Mouse (Mus musculus) neural tube, embryonic 13.5 days (tissue): ENCODE data around the gene Kat2a. TPM values are rescaled to one million over a fixed set of nuclear protein-coding genes. Genes with fewer than 3 reads are reported as not detected.

Experiments used
- ATAC-seq: fragments of 200-750 bp; cut with Nextera tagmentation; 2 replicates; pipeline ENCODE4 v1.8.0; 2017; ENCODE audit warnings: low read depth, mild to moderate bottlenecking, moderate TSS enrichment, moderate library complexity
- H3K27ac ChIP-seq: fragments of 300-500 bp; sonication (generic); replicated peaks from 2 replicates; pipeline ENCODE4 v1.5.1; 2015; ENCODE audit warnings: moderate library complexity, mild to moderate bottlenecking, inconsistent platforms
- H3K27me3 ChIP-seq: fragments of 300-500 bp; sonication (generic); 2 replicates; pipeline ENCODE4 v1.6.1; 2015; ENCODE audit warnings: mild to moderate bottlenecking, inconsistent platforms
- H3K36me3 ChIP-seq: fragments of 300-500 bp; sonication (generic); 2 replicates; pipeline ENCODE4 v1.6.1; 2015; ENCODE audit warnings: mild to moderate bottlenecking, inconsistent platforms
- H3K4me1 ChIP-seq: fragments of 300-500 bp; sonication (generic); replicated peaks from 2 replicates; pipeline ENCODE4 v1.6.1; 2015; ENCODE audit warnings: inconsistent platforms
- H3K4me2 ChIP-seq: fragments of 300-500 bp; sonication (generic); 2 replicates; pipeline ENCODE4 v1.6.1; 2015; ENCODE audit warnings: inconsistent platforms, mild to moderate bottlenecking, moderate library complexity
- H3K4me3 ChIP-seq: fragments of 300-500 bp; sonication (generic); 2 replicates; pipeline ENCODE4 v1.5.1; 2015; ENCODE audit warnings: mild to moderate bottlenecking, inconsistent platforms
- H3K9ac ChIP-seq: fragments of 300-500 bp; sonication (generic); 2 replicates; pipeline ENCODE4 v1.6.1; 2015; ENCODE audit warnings: moderate library complexity, mild to moderate bottlenecking, inconsistent platforms
- H3K9me3 ChIP-seq: fragments of 300-500 bp; sonication (generic); 2 replicates; pipeline ENCODE4 v1.6.1; 2016; ENCODE audit warnings: inconsistent platforms
- WGBS: fragments of 180-500 bp; shearing (Covaris S2); methylation state at CpG from one replicate; pipeline ENCODE4 v1.1.7; 2015; 5-methylcytosine and 5-hydroxymethylcytosine counted together
- polyA plus RNA-seq: library from polyadenylated mRNA; unstranded; fragments of >200 nt; fragmentation: Nextera tagmentation; extraction: Ambion mirVana; gene quantifications from 2 replicates; pipeline ENCODE4 v1.2.1, GENCODE M21; 2015

Gene Kat2a
- polyA plus RNA-seq, 1 experiment from 2014 or later = 54.7 TPM

DNA sequence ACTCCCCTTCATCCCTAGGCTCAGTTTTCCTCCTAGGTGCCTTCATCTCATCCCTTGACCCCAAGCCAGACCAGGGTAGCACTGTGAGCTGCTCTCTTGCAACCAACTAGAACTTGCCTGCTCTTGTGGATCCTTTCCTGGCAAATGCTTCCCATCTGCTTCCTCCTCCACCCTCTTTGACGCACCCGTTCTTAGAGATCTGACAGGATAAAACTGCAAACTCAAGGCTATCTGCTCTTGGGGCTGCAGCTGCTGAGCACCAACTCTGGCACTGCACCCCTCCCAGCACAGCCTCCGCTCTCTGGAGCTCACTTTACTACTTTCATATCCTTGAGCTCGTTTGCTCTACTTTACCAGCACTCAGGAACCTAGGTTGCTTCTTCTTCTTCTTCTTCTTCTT is 36.4 kb upstream of the Kat2a start:
- Histone ChIP-seq H3K4me3 (no peak overlapping the region), H3K27ac (no peak overlapping the region), H3K27me3 (peaks cover 28% of the 10 kb centered on the region), H3K4me1 (peaks cover 4% of the 10 kb centered on the region; the same call in 1 of the 2 replicates), H3K36me3 (peaks cover 13% of the 10 kb centered on the region; the same call in 1 of the 2 replicates), H3K9me3 (no peaks in the 10 kb centered on the region), H3K9ac (no peak overlapping the region), H3K4me2 (no peak overlapping the region)
- 81% methylated on average over 4 of the region's 4 CpGs for WGBS
- ATAC-seq = no peak

DNA sequence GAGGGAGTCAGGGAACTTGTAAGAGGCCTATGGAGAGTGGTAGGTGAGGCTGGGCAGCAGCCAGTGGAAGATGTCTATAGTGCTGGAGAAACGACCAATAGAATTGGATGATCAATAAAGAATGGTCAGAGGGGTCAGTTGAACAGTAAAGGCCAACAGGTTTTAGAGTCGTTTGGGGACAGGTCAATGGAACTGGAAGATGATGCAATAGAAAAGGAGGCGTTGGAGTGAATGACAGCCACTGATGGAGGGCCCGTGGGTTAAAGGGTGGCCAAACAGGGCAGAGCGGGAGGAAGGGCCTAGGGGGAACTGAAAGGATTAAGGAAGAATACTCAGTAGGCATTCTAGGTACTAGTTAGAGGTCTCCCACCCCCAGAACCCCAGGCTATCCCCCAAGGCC is 34.8 kb upstream of the Kat2a start:
- WGBS = 61% methylated on average over 5 of the region's 5 CpGs
- no peak overlapping the region for H3K4me2 ChIP-seq
- H3K9me3 ChIP-seq = no peaks in the 10 kb centered on the region
- no peak for ATAC-seq
- no peak overlapping the region for H3K4me3 ChIP-seq
- peaks cover 27% of the 10 kb centered on the region for H3K27me3 ChIP-seq
- peaks cover 2% of the 10 kb centered on the region; the same call in 1 of the 2 replicates for H3K4me1 ChIP-seq
- no peak overlapping the region for H3K27ac ChIP-seq
- peaks cover 13% of the 10 kb centered on the region; the same call in 1 of the 2 replicates for H3K36me3 ChIP-seq
- no peak overlapping the region for H3K9ac ChIP-seq

DNA sequence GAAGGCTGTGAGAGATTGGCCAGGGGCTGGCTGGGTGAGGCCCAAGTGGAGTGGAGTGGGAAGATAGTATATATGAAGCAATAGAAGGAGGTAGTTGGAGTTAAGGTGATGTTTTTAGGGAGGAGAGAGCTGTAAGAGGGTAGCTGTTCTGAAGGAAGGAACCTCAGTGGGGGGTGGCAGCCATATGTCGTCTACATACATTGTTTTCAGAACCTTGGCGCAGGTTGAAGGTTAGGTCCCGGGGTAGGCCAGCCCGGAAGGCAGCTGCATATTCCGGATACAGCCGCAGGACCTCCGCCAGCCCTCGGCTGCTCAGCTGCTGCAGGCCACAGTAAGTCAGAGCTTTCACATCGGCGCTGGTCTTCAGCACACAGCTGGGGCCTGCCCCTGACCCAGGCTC is 34.3 kb upstream of the Kat2a start:
- 82% methylated on average over 10 of the region's 10 CpGs for WGBS
- H3K4me2 ChIP-seq = no peak overlapping the region
- H3K4me3 ChIP-seq = no peak overlapping the region
- no peak for ATAC-seq
- peaks cover 16% of the 10 kb centered on the region for H3K36me3 ChIP-seq
- peaks cover 25% of the 10 kb centered on the region for H3K27me3 ChIP-seq
- no peak overlapping the region for H3K9ac ChIP-seq
- H3K9me3 ChIP-seq = no peaks in the 10 kb centered on the region
- H3K4me1 ChIP-seq = no peaks in the 10 kb centered on the region; the same call in 1 of the 2 replicates
- H3K27ac ChIP-seq = no peak overlapping the region

DNA sequence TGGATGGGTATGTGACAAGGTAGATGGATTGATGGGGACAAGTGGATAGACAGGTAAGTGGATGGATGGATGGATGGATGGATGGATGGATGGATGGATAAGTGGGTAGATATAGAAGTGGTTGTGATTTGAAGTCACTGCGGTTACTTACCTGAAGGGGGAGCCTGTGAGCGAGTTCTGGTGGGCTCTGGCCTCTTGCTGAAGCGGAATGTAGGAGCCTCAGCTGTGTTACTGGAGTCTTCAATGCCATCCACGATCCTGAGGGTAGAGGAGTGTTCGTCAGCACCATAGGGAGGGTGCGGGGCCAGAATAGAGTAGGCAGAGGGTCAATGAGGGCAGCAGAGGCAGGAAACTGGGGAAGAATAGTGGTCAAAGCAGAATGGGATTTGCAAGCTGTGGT is 32.8 kb upstream of the Kat2a start:
- Histone ChIP-seq H3K27ac (no peak overlapping the region), H3K36me3 (peaks cover 20% of the 10 kb centered on the region), H3K9me3 (no peaks in the 10 kb centered on the region), H3K4me1 (no peaks in the 10 kb centered on the region; the same call in 1 of the 2 replicates), H3K4me3 (no peak overlapping the region), H3K4me2 (no peak overlapping the region), H3K27me3 (peaks cover 26% of the 10 kb centered on the region), H3K9ac (0 out of 2 replicates have a peak overlapping the region, but pooled peaks have one; percentile 47)
- WGBS = 17% methylated on average over 6 of the region's 6 CpGs
- ATAC-seq = no peak

GRCm38 (mm10) chr11:100741348-100741747 is 29.1 kb upstream of the Kat2a start:
- no peak for ATAC-seq
- WGBS = 77% methylated on average over 6 of the region's 6 CpGs
- Histone ChIP-seq H3K4me3 (no peak overlapping the region), H3K36me3 (peaks cover 11% of the 10 kb centered on the region; the same call in 1 of the 2 replicates), H3K4me1 (peaks cover 17% of the 10 kb centered on the region), H3K27ac (no peak overlapping the region), H3K27me3 (peaks cover 5% of the 10 kb centered on the region; the same call in 1 of the 2 replicates), H3K9ac (no peak overlapping the region), H3K9me3 (no peaks in the 10 kb centered on the region), H3K4me2 (no peak overlapping the region)

DNA sequence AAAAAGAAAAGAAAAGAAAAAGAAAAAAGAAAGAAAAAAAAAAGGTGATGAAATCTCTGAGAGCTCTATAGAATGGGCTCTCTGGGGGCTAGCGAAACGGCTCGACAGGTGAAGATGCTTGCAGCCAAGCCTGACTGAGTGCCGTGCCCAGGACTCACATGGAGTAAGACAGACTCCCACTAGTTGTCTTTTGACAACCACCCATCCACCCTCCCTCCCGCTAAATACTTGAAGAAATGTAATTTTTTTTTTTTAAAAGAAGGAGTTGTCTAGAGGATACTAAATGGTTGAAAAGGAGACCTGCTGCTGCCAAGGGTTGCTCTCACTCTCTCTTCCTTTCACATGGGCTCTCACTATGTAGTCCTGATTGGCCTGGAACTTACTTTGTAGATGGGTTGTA is 26.5 kb upstream of the Kat2a start:
- peaks cover 14% of the 10 kb centered on the region; the same call in 1 of the 2 replicates for H3K36me3 ChIP-seq
- peak overlapping the region; percentile 76 for H3K9ac ChIP-seq
- peak overlapping the region; percentile 64 for H3K4me2 ChIP-seq
- H3K9me3 ChIP-seq = no peaks in the 10 kb centered on the region
- peak overlapping the region; percentile 83 for H3K27ac ChIP-seq
- peaks cover 5% of the 10 kb centered on the region; the same call in 1 of the 2 replicates for H3K27me3 ChIP-seq
- ATAC-seq = peak; percentile 20; the same call in 1 of the 2 replicates
- peak overlapping the region; percentile 99 for H3K4me3 ChIP-seq
- peaks cover 25% of the 10 kb centered on the region for H3K4me1 ChIP-seq
- 14% methylated on average over 5 of the region's 5 CpGs for WGBS

DNA sequence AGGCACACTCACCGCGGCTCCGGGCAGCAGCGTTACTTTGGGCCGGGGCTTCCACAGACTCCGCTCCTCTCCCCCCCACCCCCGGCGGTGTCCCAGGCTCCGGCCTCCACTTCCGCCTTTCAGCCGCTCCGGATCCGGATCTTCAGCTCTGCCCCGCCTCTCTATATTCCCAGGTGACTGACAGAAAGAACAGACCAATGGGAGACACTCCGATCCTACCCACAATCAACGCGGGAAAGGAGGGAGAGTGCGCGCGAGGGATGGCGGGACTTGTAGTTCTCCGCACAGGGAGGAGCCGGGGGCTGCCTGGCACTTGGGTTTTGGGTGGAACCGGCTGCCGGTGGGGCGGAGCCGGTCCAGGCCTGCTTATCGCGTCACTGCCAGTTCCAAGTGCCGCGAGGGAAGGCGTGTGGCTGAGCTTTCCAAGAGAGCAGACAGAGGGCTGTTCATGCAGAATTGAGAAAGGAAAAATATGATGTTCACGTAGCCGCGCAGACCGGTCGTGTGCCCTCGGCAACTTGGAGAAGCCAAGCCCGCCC is 25.9 kb upstream of the Kat2a start, which contains the start of gene Rab5c:
TSS of gene Rab5c (minus strand) at position 150 of the 539 bp plus-strand sequence.
- H3K4me2 ChIP-seq = peak within 1 kb of the TSS; percentile 92
- under 1% methylated on average over 38 of the region's 39 CpGs for WGBS
- peaks cover 5% of the 10 kb centered on the region; the same call in 1 of the 2 replicates for H3K27me3 ChIP-seq
- H3K4me3 ChIP-seq = peak within 1 kb of the TSS; percentile 99
- H3K27ac ChIP-seq = peak within 1 kb of the TSS; percentile 83
- peak within 1 kb of the TSS; percentile 96 for H3K9ac ChIP-seq
- peaks cover 25% of the 10 kb centered on the region for H3K4me1 ChIP-seq
- H3K36me3 ChIP-seq = peaks cover 15% of the 10 kb centered on the region
- ATAC-seq = peak; percentile 100
- H3K9me3 ChIP-seq = no peaks in the 10 kb centered on the region

- 3% methylated on average over 13 of the region's 13 CpGs for WGBS
- H3K4me3 ChIP-seq = peak overlapping the region; percentile 99
Measured at GRCm38 (mm10) chr11:100737105-100737733, 25.0 kb upstream of the Kat2a start.

GRCm38 (mm10) chr11:100736746-100737080 is 24.4 kb upstream of the Kat2a start:
- H3K27me3 ChIP-seq = peaks cover 5% of the 10 kb centered on the region; the same call in 1 of the 2 replicates
- ATAC-seq = no peak
- H3K9ac ChIP-seq = peak overlapping the region; percentile 96; the same call in 1 of the 2 replicates
- peak overlapping the region; percentile 92 for H3K4me2 ChIP-seq
- 83% methylated on average over 4 of the region's 4 CpGs for WGBS
- peaks cover 25% of the 10 kb centered on the region for H3K4me1 ChIP-seq
- no peaks in the 10 kb centered on the region for H3K9me3 ChIP-seq
- H3K27ac ChIP-seq = no peak overlapping the region
- peaks cover 28% of the 10 kb centered on the region for H3K36me3 ChIP-seq
- H3K4me3 ChIP-seq = peak overlapping the region; percentile 99

More at GRCm38 (mm10) chr11:100737105-100737733, 25.0 kb upstream of the Kat2a start:
- Histone ChIP-seq H3K27ac (peak overlapping the region; percentile 56; the same call in 1 of the 2 replicates), H3K9me3 (no peaks in the 10 kb centered on the region), H3K36me3 (peaks cover 25% of the 10 kb centered on the region), H3K9ac (peak overlapping the region; percentile 96), H3K4me2 (peak overlapping the region; percentile 92), H3K4me1 (peaks cover 25% of the 10 kb centered on the region), H3K27me3 (peaks cover 5% of the 10 kb centered on the region; the same call in 1 of the 2 replicates)
- no peak for ATAC-seq

DNA sequence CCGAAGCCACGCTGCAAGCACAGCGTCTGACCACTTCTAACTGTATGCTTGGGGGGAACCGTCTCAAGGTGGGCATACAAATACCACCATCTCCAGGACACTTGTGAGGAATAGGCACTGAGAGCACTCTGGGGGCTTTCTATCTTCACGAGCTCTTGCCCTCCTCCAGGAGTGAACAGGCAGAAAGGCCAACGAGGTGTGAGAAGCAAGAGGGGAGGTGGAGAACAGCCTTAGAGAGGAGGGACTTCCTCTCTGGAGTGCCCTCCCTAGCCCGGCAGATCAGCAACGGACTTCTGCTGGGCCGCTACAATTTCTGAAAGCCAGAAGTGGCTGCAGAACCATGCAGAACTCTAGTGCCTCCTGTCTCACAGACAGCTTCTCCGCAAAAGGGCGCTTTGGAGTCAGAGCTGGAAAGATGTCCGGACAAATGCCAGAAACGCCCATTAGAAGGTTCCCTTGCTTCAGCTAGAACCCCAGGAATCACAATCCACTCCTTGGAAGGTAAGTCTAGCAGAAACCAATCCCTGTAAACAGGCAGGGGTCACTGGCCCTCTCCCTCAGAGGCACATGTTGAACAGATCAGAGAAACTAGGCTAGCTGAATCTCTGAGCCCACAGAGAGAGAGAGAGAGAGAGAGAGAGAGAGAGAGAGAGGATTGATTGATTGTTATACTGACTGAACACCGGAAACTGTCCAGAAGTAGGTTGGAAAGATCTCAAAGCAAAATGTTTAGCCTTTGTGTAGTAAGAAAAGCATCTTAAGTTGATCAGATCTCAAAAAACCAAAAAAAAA is 23.9 kb upstream of the Kat2a start:
- 75% methylated on average over 14 of the region's 14 CpGs for WGBS
- Histone ChIP-seq H3K4me3 (peak overlapping the region; percentile 99; the same call in 1 of the 2 replicates), H3K4me1 (peaks cover 25% of the 10 kb centered on the region), H3K4me2 (peak overlapping the region; percentile 92; the same call in 1 of the 2 replicates), H3K36me3 (peaks cover 22% of the 10 kb centered on the region), H3K9me3 (no peaks in the 10 kb centered on the region), H3K27ac (no peak overlapping the region), H3K9ac (peak overlapping the region; percentile 12; the same call in 1 of the 2 replicates), H3K27me3 (peaks cover under 1% of the 10 kb centered on the region; the same call in 1 of the 2 replicates)
- no peak for ATAC-seq

GRCm38 (mm10) chr11:100735134-100735865 is 23.0 kb upstream of the Kat2a start:
- Histone ChIP-seq H3K9me3 (no peaks in the 10 kb centered on the region), H3K36me3 (peaks cover 18% of the 10 kb centered on the region), H3K27me3 (no peaks in the 10 kb centered on the region), H3K9ac (0 out of 2 replicates have a peak overlapping the region, but pooled peaks have one; percentile 12), H3K4me2 (no peak overlapping the region), H3K4me1 (peaks cover 25% of the 10 kb centered on the region), H3K4me3 (peak overlapping the region; percentile 99; the same call in 1 of the 2 replicates), H3K27ac (no peak overlapping the region)
- ATAC-seq = no peak
- 94% methylated on average over 9 of the region's 9 CpGs for WGBS
